Mouse (Mus musculus) E14TG2a.4 (cell line): ENCODE measurements around the gene F2rl2.

Experiments used
- H3K27me3 ChIP-seq: 2 replicates; pipeline ENCODE4 v1.6.1; 2014; ENCODE audit warnings: low read length, control low read depth; ENCODE audit not compliant: insufficient read depth
- H3K36me3 ChIP-seq: 2 replicates; pipeline ENCODE4 v1.6.1; 2014; ENCODE audit warnings: low read length, control low read depth; ENCODE audit not compliant: insufficient read depth
- H3K4me1 ChIP-seq: replicated peaks from 2 replicates; pipeline ENCODE4 v1.6.1; 2014; ENCODE audit warnings: low read depth, low read length, control low read depth
- H3K4me3 ChIP-seq: replicated peaks from 2 replicates; pipeline ENCODE4 v1.5.1; 2014; ENCODE audit warnings: mild to moderate bottlenecking, low read length
- H3K9me3 ChIP-seq: 2 replicates; pipeline ENCODE4 v1.6.1; 2014; ENCODE audit warnings: low read length, control low read depth
- CTCF ChIP-seq: conservative IDR thresholded peaks from 2 replicates; pipeline ENCODE4 v1.5.1; 2014; ENCODE audit warnings: low read length
- NANOG ChIP-seq: IDR thresholded peaks from 2 replicates; pipeline ENCODE4 v1.6.1; 2014; ENCODE audit warnings: borderline replicate concordance, low read length, mixed read lengths
- POU5F1 ChIP-seq: IDR thresholded peaks from 2 replicates; pipeline ENCODE4 v1.6.1; 2014; ENCODE audit warnings: low read length, borderline replicate concordance

The F2rl2 gene

GRCm38 (mm10) chr13:95665644-95666356 is 30.9 kb upstream of the F2rl2 start:
- TF ChIP-seq NANOG, result no peak
- TF ChIP-seq CTCF, result no peak
- no peak for TF ChIP-seq POU5F1
- Histone ChIP-seq H3K4me3 (no peak overlapping the region), H3K36me3 (0 out of 2 replicates have a peak, but pooled peaks cover 4% of the 10 kb centered on the region), H3K9me3 (peaks cover 6% of the 10 kb centered on the region), H3K4me1 (peaks cover 17% of the 10 kb centered on the region), H3K27me3 (no peaks in the 10 kb centered on the region)

- H3K4me1 ChIP-seq, result peaks cover 17% of the 10 kb centered on the region
- H3K4me3 ChIP-seq, result no peak overlapping the region
- TF ChIP-seq CTCF, result peak; percentile 35
- no peak for TF ChIP-seq NANOG
- H3K27me3 ChIP-seq, result no peaks in the 10 kb centered on the region
- peaks cover 2% of the 10 kb centered on the region for H3K9me3 ChIP-seq
- no peaks in the 10 kb centered on the region for H3K36me3 ChIP-seq
Measured at GRCm38 (mm10) chr13:95667260-95667659, 29.4 kb upstream of the F2rl2 start.

- H3K4me1 ChIP-seq, result peaks cover 17% of the 10 kb centered on the region
- TF ChIP-seq POU5F1 (no peak), NANOG (no peak), CTCF (no peak)
- H3K27me3 ChIP-seq, result no peaks in the 10 kb centered on the region
- no peaks in the 10 kb centered on the region for H3K9me3 ChIP-seq
- no peak overlapping the region for H3K4me3 ChIP-seq
- no peaks in the 10 kb centered on the region for H3K36me3 ChIP-seq
Measured at GRCm38 (mm10) chr13:95670534-95670933, 26.1 kb upstream of the F2rl2 start.

GRCm38 (mm10) chr13:95671108-95671897 is 25.4 kb upstream of the F2rl2 start:
- Histone ChIP-seq H3K4me3 (no peak overlapping the region), H3K27me3 (no peaks in the 10 kb centered on the region), H3K9me3 (no peaks in the 10 kb centered on the region), H3K4me1 (peaks cover 15% of the 10 kb centered on the region), H3K36me3 (no peaks in the 10 kb centered on the region)
- TF ChIP-seq CTCF (no peak), POU5F1 (no peak), NANOG (no peak)

- Histone ChIP-seq H3K4me1 (peaks cover 8% of the 10 kb centered on the region), H3K4me3 (no peak overlapping the region), H3K27me3 (no peaks in the 10 kb centered on the region), H3K9me3 (no peaks in the 10 kb centered on the region), H3K36me3 (no peaks in the 10 kb centered on the region)
- TF ChIP-seq NANOG, result no peak
- no peak for TF ChIP-seq CTCF
- no peak for TF ChIP-seq POU5F1
Measured at GRCm38 (mm10) chr13:95672372-95672771, 24.3 kb upstream of the F2rl2 start.

GRCm38 (mm10) chr13:95679078-95679477 is 17.6 kb upstream of the F2rl2 start:
- Histone ChIP-seq H3K4me3 (no peak overlapping the region), H3K4me1 (no peaks in the 10 kb centered on the region), H3K27me3 (no peaks in the 10 kb centered on the region), H3K9me3 (no peaks in the 10 kb centered on the region), H3K36me3 (no peaks in the 10 kb centered on the region)
- TF ChIP-seq NANOG (no peak), POU5F1 (no peak), CTCF (no peak)

- H3K4me1 ChIP-seq, result no peaks in the 10 kb centered on the region
Measured at GRCm38 (mm10) chr13:95679491-95679941, 17.1 kb upstream of the F2rl2 start.

GRCm38 (mm10) chr13:95684656-95685244 is 11.9 kb upstream of the F2rl2 start:
- H3K4me3 ChIP-seq, result no peak overlapping the region

More at GRCm38 (mm10) chr13:95679491-95679941, 17.1 kb upstream of the F2rl2 start:
- TF ChIP-seq NANOG (no peak), CTCF (no peak), POU5F1 (no peak)
- H3K36me3 ChIP-seq, result no peaks in the 10 kb centered on the region
- H3K27me3 ChIP-seq, result no peaks in the 10 kb centered on the region
- no peak overlapping the region for H3K4me3 ChIP-seq
- no peaks in the 10 kb centered on the region for H3K9me3 ChIP-seq

More at GRCm38 (mm10) chr13:95684656-95685244, 11.9 kb upstream of the F2rl2 start:
- Histone ChIP-seq H3K27me3 (no peaks in the 10 kb centered on the region), H3K9me3 (no peaks in the 10 kb centered on the region), H3K4me1 (no peaks in the 10 kb centered on the region), H3K36me3 (no peaks in the 10 kb centered on the region)
- TF ChIP-seq POU5F1 (no peak), CTCF (no peak), NANOG (no peak)
